Mouse (Mus musculus) olfactory bulb, adult 2 months (tissue): Measurements from ENCODE around the gene Rfx2. TPM values are rescaled to one million over a fixed set of nuclear protein-coding genes. Genes with fewer than 3 reads are reported as not detected.

ENCODE experiments used
- H3K27ac ChIP-seq: fragments of 200-500 bp; 2 replicates; pipeline ENCODE4 v1.5.1; 2012; ENCODE audit warnings: low read depth, low read length; ENCODE audit not compliant: insufficient read depth
- H3K4me1 ChIP-seq: fragments of 200-500 bp; 2 replicates; pipeline ENCODE4 v1.6.1; 2012; ENCODE audit warnings: low read length; ENCODE audit not compliant: control insufficient read depth, insufficient read depth
- H3K4me3 ChIP-seq: fragments of 200-500 bp; 2 replicates; pipeline ENCODE4 v1.5.1; 2012; ENCODE audit warnings: mild to moderate bottlenecking, low read depth, low read length, moderate library complexity; ENCODE audit not compliant: insufficient read depth
- CTCF ChIP-seq: fragments of 200-500 bp; IDR thresholded peaks from 2 replicates; pipeline ENCODE4 v1.5.1; 2012; ENCODE audit warnings: low read depth, mild to moderate bottlenecking, low read length, moderate library complexity; ENCODE audit not compliant: insufficient read depth
- POLR2A ChIP-seq: fragments of 200-500 bp; IDR thresholded peaks from 2 replicates; pipeline ENCODE4 v1.6.1; 2012; ENCODE audit warnings: mild to moderate bottlenecking, low read depth, low read length, moderate library complexity; ENCODE audit not compliant: insufficient read depth
- WGBS: fragments of 180-500 bp; shearing (Covaris S2); methylation state at CpG from one replicate; pipeline ENCODE4 v1.1.7; 2018; 5-methylcytosine and 5-hydroxymethylcytosine counted together
- polyA plus RNA-seq: library from polyadenylated mRNA; stranded (reverse); fragments of >200 nt; gene quantifications from 2 replicates; pipeline ENCODE4 v1.2.4, GENCODE M21; 2012; ENCODE audit warnings: low replicate concordance; ENCODE audit not compliant: missing spikeins, insufficient read depth, insufficient read length

The Rfx2 gene
- polyA plus RNA-seq, 1 experiment, result not detected

- WGBS, result 89% methylated on average over 5 of the region's 5 CpGs
- TF ChIP-seq POLR2A (no peak), CTCF (no peak)
- H3K4me1 ChIP-seq, result no peaks in the 10 kb centered on the region
- no peak overlapping the region for H3K4me3 ChIP-seq
- no peak overlapping the region for H3K27ac ChIP-seq
Measured at GRCm38 (mm10) chr17:56843678-56844077, 12.9 kb upstream of the Rfx2 start.

- TF ChIP-seq CTCF (no peak), POLR2A (no peak)
- H3K27ac ChIP-seq, result no peak overlapping the region
- no peak overlapping the region for H3K4me3 ChIP-seq
- H3K4me1 ChIP-seq, result no peaks in the 10 kb centered on the region
- whole genome bisulfite sequencing, result 84% methylated on average over 5 of the region's 5 CpGs
Measured at GRCm38 (mm10) chr17:56842173-56842572, 11.4 kb upstream of the Rfx2 start.

- no peak for TF ChIP-seq CTCF
- TF ChIP-seq POLR2A, result no peak
- Histone ChIP-seq H3K4me3 (no peak overlapping the region), H3K27ac (no peak overlapping the region), H3K4me1 (no peaks in the 10 kb centered on the region)
- 87% methylated on average over 7 of the region's 7 CpGs for WGBS
Measured at GRCm38 (mm10) chr17:56840524-56840923, 9.7 kb upstream of the Rfx2 start.

DNA sequence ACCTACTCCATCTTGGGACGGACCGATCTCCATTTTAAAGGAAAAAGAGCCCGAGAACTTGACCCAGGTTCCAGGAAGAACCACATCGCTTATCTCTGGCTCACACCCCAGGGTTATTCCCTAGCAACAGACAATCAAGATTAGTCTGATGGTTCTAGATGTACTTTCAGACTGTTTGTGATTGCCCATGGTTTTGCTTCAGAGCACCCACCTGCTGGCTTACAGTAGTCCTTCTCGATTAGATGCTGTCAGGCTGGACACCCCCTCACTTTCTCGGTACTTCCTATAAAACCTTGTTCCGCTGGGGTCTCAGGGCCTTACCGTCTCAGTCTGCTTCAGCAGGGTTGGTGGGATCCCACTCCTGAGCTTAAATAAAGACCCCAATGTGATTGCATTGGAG lies 5.5 kb upstream of the Rfx2 start:
- WGBS, result 94% methylated on average over 8 of the region's 8 CpGs
- no peak overlapping the region for H3K4me3 ChIP-seq

DNA sequence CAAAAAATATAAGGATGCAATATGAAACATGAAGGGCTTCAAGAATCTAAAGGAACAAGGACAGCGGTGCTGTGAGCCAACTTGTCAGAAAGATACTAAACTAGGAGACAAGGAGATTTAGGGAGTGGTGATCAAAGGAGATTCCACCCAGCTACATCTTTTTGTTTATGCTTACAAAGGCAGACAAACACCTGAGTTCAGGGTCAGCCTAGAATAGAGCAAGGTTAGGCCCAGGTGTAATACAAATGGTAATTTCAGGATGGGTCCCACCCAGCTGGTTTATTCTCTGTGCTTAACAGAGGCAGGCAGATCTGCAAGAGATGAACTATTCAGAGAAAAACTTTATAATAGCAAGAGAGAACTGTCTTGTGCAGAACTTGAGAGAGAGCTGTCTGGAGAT lies 2.6 kb upstream of the Rfx2 start:
- no peak overlapping the region for H3K27ac ChIP-seq
- TF ChIP-seq POLR2A (no peak), CTCF (no peak)
- 100% methylated on average over 1 of the region's 1 CpGs for WGBS

More for the DNA sequence above, 5.5 kb upstream of the Rfx2 start:
- TF ChIP-seq CTCF, result no peak
- Histone ChIP-seq H3K4me1 (no peaks in the 10 kb centered on the region), H3K27ac (no peak overlapping the region)

DNA sequence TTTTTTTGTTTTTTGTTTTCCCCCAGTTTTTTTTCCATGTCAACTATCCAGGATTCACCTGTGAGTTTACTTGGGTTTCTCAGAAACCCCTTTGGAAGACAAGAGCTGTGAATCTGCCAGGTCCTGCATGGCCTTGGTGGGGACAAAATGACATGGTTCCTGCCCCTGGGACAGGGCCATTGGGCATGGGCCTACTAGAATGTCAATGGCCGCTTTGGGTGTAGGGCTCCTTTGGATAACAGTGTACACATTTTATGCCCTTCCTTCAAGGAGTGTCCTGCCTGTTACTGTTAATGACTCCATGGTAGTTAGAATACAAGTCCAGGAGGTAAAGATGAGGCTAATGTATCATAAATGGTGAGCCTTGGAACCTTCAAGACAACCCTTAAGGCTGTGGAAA lies 2.1 kb upstream of the Rfx2 start:
- Histone ChIP-seq H3K4me3 (no peak overlapping the region), H3K27ac (no peak overlapping the region), H3K4me1 (peaks cover 13% of the 10 kb centered on the region)
- no peak for TF ChIP-seq CTCF
- no peak for TF ChIP-seq POLR2A
- WGBS, result 97% methylated on average over 1 of the region's 1 CpGs

More for the DNA sequence above, 2.6 kb upstream of the Rfx2 start:
- H3K4me1 ChIP-seq, result peaks cover 13% of the 10 kb centered on the region
- H3K4me3 ChIP-seq, result no peak overlapping the region

GRCm38 (mm10) chr17:56831111-56831816 lies 451 bp upstream of the Rfx2 start:
- Histone ChIP-seq H3K27ac (no peak overlapping the region), H3K4me1 (peaks cover 13% of the 10 kb centered on the region), H3K4me3 (peak overlapping the region; percentile 33)
- TF ChIP-seq CTCF (no peak), POLR2A (no peak)
- WGBS, result 1% methylated on average over 42 of the region's 42 CpGs

- 2% methylated on average over 27 of the region's 27 CpGs for WGBS
- Histone ChIP-seq H3K4me3 (peak overlapping the region; percentile 43), H3K4me1 (peaks cover 13% of the 10 kb centered on the region), H3K27ac (no peak overlapping the region)
- TF ChIP-seq CTCF (no peak), POLR2A (no peak)
Measured at GRCm38 (mm10) chr17:56829795-56830194, 1.0 kb downstream of the Rfx2 start.

DNA sequence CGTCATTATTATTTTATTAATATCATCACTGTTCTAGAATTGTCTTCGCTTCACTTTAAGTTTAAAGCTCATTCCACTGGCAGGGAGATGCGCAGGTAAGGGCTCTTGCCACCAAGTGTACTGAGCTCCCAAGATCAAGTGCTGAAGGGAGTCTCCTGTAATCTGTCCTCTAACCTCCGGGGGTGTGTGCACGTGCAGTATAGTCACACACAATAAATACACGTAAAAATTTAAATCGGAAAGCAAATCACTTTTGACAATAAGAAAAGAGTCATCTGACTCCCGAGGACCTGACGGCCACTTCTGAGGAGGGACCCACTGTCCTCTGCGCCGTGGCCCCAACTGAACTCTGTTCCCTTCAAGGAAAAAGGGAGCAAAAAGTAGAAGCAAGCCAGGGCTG lies 1.6 kb downstream of the Rfx2 start:
- no peak overlapping the region for H3K27ac ChIP-seq
- TF ChIP-seq CTCF (no peak), POLR2A (no peak)
- WGBS, result 50% methylated on average over 11 of the region's 11 CpGs
- H3K4me3 ChIP-seq, result no peak overlapping the region
- peaks cover 13% of the 10 kb centered on the region for H3K4me1 ChIP-seq

- Histone ChIP-seq H3K27ac (no peak overlapping the region), H3K4me3 (no peak overlapping the region), H3K4me1 (peaks cover 13% of the 10 kb centered on the region)
- 86% methylated on average over 2 of the region's 2 CpGs for WGBS
- TF ChIP-seq CTCF (no peak), POLR2A (no peak)
Measured at GRCm38 (mm10) chr17:56826718-56827117, 4.1 kb downstream of the Rfx2 start.
